Mouse (Mus musculus) spleen, postnatal 36 days (tissue): Measurements from ENCODE around the gene Rusc2.

ENCODE experiments used
- DNase-seq, 2 experiments: peaks; one replicate each; pipeline ENCODE4 v3.0.0; 2022; ENCODE audit warnings: low spot score in 2 of 2, mixed read lengths in 1 of 2

Gene Rusc2

GRCm38 (mm10) chr4:43416071-43416490 is 34.3 kb downstream of the Rusc2 start:
- no peak for DNase-seq

- DNase-seq: no peak
Measured at GRCm38 (mm10) chr4:43417269-43418062, 35.7 kb downstream of the Rusc2 start.

GRCm38 (mm10) chr4:43418450-43418849 is 36.7 kb downstream of the Rusc2 start:
- DNase-seq: no peak

DNA sequence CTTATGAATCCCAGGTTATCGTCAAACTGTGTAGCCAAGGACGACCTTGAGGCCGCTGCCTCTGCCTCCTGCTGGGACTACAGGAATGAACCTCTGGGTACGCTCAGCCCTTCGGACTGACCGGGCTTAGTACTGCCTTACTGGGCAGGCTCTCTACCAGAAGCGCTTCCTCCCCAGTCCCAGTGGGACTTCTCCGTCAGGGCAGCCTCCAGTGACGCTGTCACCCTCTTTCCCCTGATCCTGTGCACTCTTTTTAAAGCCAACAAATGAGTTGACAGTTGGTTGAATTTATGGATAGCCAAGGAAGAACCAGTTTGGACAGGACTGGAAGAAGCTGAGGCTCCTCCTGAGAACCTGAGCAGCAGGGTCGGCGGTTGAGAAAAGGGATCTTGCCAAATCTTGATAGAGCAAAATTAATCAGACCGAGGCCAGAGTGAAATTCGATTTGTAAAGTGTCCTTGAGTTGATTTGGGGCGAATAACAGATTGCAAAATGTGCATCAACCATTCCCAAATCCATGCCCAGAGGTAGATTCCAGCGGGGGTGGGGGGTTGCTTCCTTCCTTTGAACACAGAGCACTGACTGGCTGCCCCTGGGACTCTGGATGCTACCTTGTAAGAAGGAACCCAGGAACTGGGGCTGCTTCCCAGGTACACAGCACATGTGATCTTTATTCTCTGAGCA is 37.3 kb downstream of the Rusc2 start:
- DNase-seq: no peak

DNA sequence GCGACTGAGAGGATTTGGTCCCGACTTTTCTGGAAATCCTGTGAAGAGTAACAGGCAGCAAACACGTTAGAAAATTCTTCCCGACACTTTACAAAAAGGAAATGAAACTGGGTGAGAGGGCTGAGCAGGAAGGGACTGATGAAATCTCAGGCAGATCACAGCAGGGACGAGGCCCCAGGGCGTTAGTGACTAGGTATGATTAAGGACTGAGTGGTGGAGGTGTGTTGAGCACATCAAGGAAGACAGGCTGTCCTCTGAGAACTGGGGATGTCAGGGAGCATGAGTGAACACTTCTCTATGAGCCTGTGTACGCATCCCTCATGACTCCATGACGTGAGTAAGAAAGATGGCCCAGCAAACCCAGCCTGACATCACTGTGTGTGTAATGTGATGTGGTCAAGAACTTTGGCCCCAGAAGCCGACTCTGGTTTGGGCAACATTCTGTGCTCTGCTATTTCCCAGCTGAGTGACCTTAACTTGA is 38.1 kb downstream of the Rusc2 start:
- no peak for DNase-seq

- DNase-seq: peak; percentile 38 to 63
Measured at GRCm38 (mm10) chr4:43420305-43420704, 38.5 kb downstream of the Rusc2 start.

- DNase-seq: no peak
Measured at GRCm38 (mm10) chr4:43421632-43422240, 40.0 kb downstream of the Rusc2 start.

GRCm38 (mm10) chr4:43423267-43423934 is 41.6 kb downstream of the Rusc2 start:
- DNase-seq: no peak

GRCm38 (mm10) chr4:43424072-43424471 is 42.3 kb downstream of the Rusc2 start:
- DNase-seq: no peak

DNA sequence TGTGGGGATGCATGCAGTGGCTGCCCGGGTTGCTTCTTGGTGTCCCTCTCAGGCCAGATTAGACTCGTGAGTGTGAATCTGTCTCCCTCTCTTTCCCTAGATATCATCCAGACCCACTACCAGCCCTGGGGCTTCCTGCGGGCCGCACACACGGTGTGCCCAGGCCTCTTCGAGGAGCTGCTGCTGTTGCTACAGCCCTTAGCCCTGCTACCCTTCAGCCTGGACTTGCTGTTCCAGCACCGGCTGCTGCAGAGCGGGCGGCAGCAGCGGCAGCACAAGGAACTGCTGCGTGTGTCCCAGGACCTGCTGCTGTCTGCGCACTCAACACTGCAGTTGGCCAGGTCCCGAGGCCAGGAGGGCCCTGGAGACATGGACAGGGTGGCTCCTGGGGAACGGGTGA is 43.4 kb downstream of the Rusc2 start:
- no peak for DNase-seq

DNA sequence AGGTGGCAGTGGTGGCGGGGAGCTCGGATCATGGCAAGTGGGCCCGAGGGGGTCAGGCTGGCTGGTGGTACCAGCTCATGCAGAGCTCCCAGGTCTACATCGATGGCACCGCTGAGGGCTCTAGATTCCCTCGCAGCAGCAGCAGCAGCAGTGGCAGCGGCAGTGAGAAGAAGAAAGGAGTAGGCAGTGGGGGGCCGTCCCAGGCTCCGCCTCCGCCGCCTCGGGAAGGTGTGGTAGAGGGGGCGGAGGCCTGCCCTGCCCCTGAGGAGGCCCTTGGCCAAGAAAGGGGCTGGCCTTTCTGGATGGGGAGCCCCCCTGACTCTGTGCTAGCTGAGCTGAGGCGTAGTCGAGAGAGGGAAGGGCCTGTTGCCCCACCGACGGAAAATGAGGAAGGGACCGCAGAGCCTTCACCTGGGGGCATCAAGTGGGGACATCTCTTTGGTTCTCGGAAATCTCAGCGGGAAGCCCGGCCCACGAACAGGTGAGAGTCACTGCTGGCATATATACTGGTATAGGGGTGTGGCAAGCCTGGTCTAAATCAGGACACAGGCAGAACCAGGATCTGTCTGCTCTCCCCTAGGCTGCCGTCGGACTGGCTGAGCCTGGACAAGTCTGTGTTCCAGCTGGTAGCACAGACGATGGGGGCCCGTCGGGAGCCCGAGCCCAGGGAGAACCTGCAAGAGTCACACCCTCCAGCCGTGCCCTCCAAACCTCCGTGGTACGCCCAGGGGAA is 44.0 kb downstream of the Rusc2 start:
- no peak for DNase-seq

- DNase-seq: no peak
Measured at GRCm38 (mm10) chr4:43426487-43426886, 44.7 kb downstream of the Rusc2 start.

GRCm38 (mm10) chr4:43427501-43428179 is 45.9 kb downstream of the Rusc2 start:
- peak; percentile 32 to 40 for DNase-seq

DNA sequence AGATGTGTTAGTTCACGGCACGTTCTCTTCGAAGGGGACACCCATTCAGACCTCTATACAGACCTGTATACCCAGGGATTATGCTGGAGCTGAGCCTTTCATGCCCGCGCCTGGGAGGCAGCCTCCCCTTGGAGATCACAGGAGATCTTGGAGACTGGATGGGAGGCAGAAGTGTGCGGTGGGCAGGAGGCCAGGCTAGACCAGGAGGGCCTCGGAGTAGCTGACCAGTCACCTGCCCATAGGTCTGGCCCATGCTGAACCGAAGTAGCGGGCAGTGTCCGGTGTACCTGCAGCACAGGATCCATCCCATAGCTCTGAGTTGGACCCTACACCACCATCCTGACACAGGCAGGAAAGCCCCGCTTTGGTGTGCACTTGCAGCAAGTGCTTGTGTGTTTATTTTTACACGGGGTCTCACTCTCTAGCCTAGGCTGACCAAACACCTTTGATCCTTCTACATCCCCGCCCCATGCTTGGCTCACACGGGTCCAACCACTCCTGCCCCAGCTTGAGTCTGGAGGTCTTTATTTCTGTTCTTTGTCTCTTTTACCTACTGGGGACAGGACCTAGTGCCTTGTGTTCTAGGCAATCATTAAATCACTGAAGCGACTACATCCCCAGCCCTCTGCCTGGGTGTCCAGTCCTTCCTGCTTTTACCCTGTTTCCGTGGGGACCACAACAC is 46.5 kb downstream of the Rusc2 start:
- no peak for DNase-seq

DNA sequence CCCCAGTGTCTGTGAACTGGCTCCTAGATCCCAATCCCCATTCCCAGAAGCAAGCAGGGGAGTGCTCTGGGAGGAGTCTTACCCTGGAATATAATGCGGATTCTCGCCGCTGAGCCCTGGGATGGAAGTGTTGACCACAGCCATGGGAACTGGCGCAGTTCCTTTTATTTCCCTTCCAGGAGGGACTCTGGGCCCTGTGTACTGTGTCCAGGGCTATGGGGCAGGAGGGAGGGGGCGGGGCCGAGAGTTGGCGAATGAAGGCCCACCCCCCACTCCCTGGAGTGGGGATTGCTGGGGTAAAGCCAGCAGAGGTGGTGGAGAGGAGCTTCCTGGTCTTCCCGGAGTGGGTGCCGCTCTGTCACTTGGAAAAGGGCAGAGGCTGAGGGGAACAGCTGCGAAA is 47.2 kb downstream of the Rusc2 start, which contains the start of gene Fam166b:
Fam166b (minus strand) TSS at position 189 of the 400 bp plus-strand sequence.
- DNase-seq: no peak

DNA sequence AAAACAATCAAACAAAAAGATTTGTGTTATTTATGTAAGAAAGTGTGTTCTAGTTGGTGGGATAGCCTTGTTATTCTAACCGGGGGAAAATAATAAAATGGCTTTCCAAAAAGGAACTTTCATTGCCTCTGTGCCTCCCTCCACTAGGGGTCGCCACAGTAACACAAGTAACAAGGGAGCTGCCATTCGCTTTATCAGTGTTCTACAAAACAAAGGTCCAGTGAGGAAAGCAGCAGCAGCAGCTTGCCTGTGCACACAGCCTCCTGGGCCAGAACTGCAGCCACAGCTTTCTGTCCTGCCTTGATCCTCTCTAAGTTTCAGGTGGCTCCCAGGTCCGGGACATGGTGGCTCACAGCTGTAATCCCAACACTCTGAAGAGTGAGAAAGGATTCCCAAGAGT is 49.9 kb downstream of the Rusc2 start:
- peak; percentile 75 to 83 for DNase-seq

- no peak for DNase-seq
Measured at GRCm38 (mm10) chr4:43432832-43433231, 51.1 kb downstream of the Rusc2 start.

- DNase-seq: no peak
Measured at GRCm38 (mm10) chr4:43441639-43442038, 59.9 kb downstream of the Rusc2 start, which contains the start of gene Tesk1. Gene Tesk1, plus strand, starts transcription at chr4:43441939.

DNA sequence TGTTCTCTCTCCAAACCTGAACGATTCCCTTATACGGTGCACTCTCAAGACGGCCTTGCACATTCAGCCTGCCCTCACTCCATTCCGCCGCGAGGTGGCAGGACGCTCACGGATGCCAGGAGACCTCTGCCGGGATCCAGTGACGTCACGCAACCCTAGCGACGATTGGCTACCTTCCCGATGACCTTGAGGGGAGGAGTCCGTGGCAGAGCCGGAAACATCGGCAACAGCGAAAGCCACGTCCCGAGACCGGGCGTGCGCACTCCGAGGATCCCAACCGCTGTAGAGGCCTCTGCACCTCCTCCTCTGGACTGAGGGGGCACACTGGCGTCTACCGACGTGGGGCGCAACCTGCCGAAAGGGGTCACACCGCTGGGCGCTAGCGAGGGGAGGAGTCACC is 60.3 kb downstream of the Rusc2 start:
- DNase-seq: peak; percentile 99
